Mouse (Mus musculus) forebrain, postnatal 0 days (tissue): Measurements from ENCODE around the gene Blvra. TPM values are rescaled to one million over a fixed set of nuclear protein-coding genes. Genes with fewer than 3 reads are reported as not detected.
"Not testable (repeated sequence)": the region's sequence is repeated elsewhere in the genome, so short reads cannot be mapped to it uniquely, and the experiment has no call there.

Source experiments
- ATAC-seq: fragments of 200-750 bp; cut with Nextera tagmentation; 2 replicates; pipeline ENCODE4 v1.8.0; 2017; ENCODE audit warnings: mild to moderate bottlenecking, moderate library complexity
- DNase-seq: peaks from one replicate; pipeline ENCODE4 v3.0.0-alpha.2; 2015
- H3K27ac ChIP-seq: fragments of 300-500 bp; sonication (generic); 2 replicates; pipeline ENCODE4 v1.5.1; 2014; ENCODE audit warnings: low read depth, mild to moderate bottlenecking, antibody characterized with exemption, low read length, moderate library complexity, mixed read lengths
- H3K27me3 ChIP-seq: fragments of 300-500 bp; sonication (generic); 2 replicates; pipeline ENCODE4 v1.6.1; 2014; ENCODE audit warnings: mild to moderate bottlenecking, low read length, mixed read lengths; ENCODE audit not compliant: insufficient read depth
- H3K36me3 ChIP-seq: fragments of 300-500 bp; sonication (generic); 2 replicates; pipeline ENCODE4 v1.6.1; 2014; ENCODE audit warnings: mild to moderate bottlenecking, moderate library complexity; ENCODE audit not compliant: insufficient read depth
- H3K4me1 ChIP-seq: fragments of 300-500 bp; sonication (generic); 2 replicates; pipeline ENCODE4 v1.6.1; 2014; ENCODE audit warnings: antibody characterized with exemption; ENCODE audit not compliant: insufficient read depth
- H3K4me2 ChIP-seq: fragments of 300-500 bp; sonication (generic); 2 replicates; pipeline ENCODE4 v1.6.1; 2014; ENCODE audit warnings: low read depth, mild to moderate bottlenecking, moderate library complexity
- H3K4me3 ChIP-seq: fragments of 300-500 bp; sonication (generic); 2 replicates; pipeline ENCODE4 v1.5.1; 2014; ENCODE audit warnings: low read depth, low read length, mixed read lengths
- H3K9ac ChIP-seq: fragments of 300-500 bp; sonication (generic); 2 replicates; pipeline ENCODE4 v1.6.1; 2014; ENCODE audit warnings: mild to moderate bottlenecking
- H3K9me3 ChIP-seq: fragments of 300-500 bp; sonication (generic); 2 replicates; pipeline ENCODE4 v1.6.1; 2016; ENCODE audit warnings: low read length
- CTCF ChIP-seq: sonication (generic); IDR thresholded peaks from 2 replicates; pipeline ENCODE4 v1.5.1; 2016; ENCODE audit warnings: antibody characterized with exemption, control low read depth, low read depth
- WGBS: fragments of 180-500 bp; shearing (Covaris S2); extraction: QIAGEN DNeasy Blood & Tissue Kit; methylation state at CpG from one replicate; pipeline ENCODE4 v1.1.7; 2014; 5-methylcytosine and 5-hydroxymethylcytosine counted together
- polyA plus RNA-seq: library from polyadenylated mRNA; unstranded; fragments of >200 nt; fragmentation: Nextera tagmentation; extraction: Ambion mirVana; gene quantifications from 2 replicates; pipeline ENCODE4 v1.2.1, GENCODE M21; 2015
- total RNA-seq: library from RNA; depleted of rRNA; stranded (reverse); fragments of >200 nt; gene quantifications from 2 replicates; pipeline ENCODE4 v1.2.3, GENCODE M21; 2014

The Blvra gene
- total and polyA plus RNA-seq, 2 experiments from 2014 or later = 13.8 to 29.4 TPM

- H3K9me3 ChIP-seq = no peaks in the 10 kb centered on the region
- H3K9ac ChIP-seq = no peak overlapping the region
- ATAC-seq = no peak
- DNase-seq = no peak
- TF ChIP-seq CTCF = no peak
- 0 out of 2 replicates have a peak, but pooled peaks cover 4% of the 10 kb centered on the region for H3K4me1 ChIP-seq
- H3K4me3 ChIP-seq = no peak overlapping the region
- no peaks in the 10 kb centered on the region for H3K27me3 ChIP-seq
- no peaks in the 10 kb centered on the region for H3K36me3 ChIP-seq
- no peak overlapping the region for H3K4me2 ChIP-seq
- no peak overlapping the region for H3K27ac ChIP-seq
- WGBS = 93% methylated on average over 2 of the region's 2 CpGs
Observed at GRCm38 (mm10) chr2:127074116-127074515, 3.7 kb downstream of the Blvra start.

- ATAC-seq = no peak
- Histone ChIP-seq H3K4me3 (no peak overlapping the region), H3K27ac (no peak overlapping the region), H3K4me2 (no peak overlapping the region), H3K36me3 (no peaks in the 10 kb centered on the region), H3K4me1 (no peaks in the 10 kb centered on the region), H3K9ac (no peak overlapping the region), H3K27me3 (no peaks in the 10 kb centered on the region), H3K9me3 (no peaks in the 10 kb centered on the region)
- no peak for DNase-seq
- no peak for TF ChIP-seq CTCF
- WGBS = 73% methylated on average over 9 of the region's 9 CpGs
Observed at GRCm38 (mm10) chr2:127077611-127078010, 7.1 kb downstream of the Blvra start.

- H3K4me2 ChIP-seq, H3K36me3 ChIP-seq, DNase-seq, H3K9ac ChIP-seq, H3K4me3 ChIP-seq, H3K9me3 ChIP-seq, ATAC-seq, H3K4me1 ChIP-seq, H3K27ac ChIP-seq, H3K27me3 ChIP-seq: not testable (repeated sequence)
- 86% methylated on average over 2 of the region's 2 CpGs for WGBS
Observed at GRCm38 (mm10) chr2:127079066-127079465, 8.6 kb downstream of the Blvra start.

- no peaks in the 10 kb centered on the region for H3K36me3 ChIP-seq
- H3K4me3 ChIP-seq = no peak overlapping the region
- no peaks in the 10 kb centered on the region for H3K27me3 ChIP-seq
- no peaks in the 10 kb centered on the region for H3K9me3 ChIP-seq
- H3K4me2 ChIP-seq = no peak overlapping the region
- ATAC-seq = no peak
- 91% methylated on average over 11 of the region's 11 CpGs for WGBS
- H3K4me1 ChIP-seq = no peaks in the 10 kb centered on the region
- no peak overlapping the region for H3K27ac ChIP-seq
- H3K9ac ChIP-seq = no peak overlapping the region
- no peak for TF ChIP-seq CTCF
- DNase-seq = no peak
Observed at GRCm38 (mm10) chr2:127079881-127080590, 9.6 kb downstream of the Blvra start.

GRCm38 (mm10) chr2:127080591-127081218 is 10.2 kb downstream of the Blvra start:
- no peak for ATAC-seq

GRCm38 (mm10) chr2:127086235-127086634 is 15.8 kb downstream of the Blvra start:
- Histone ChIP-seq H3K4me1 (no peaks in the 10 kb centered on the region), H3K27me3 (no peaks in the 10 kb centered on the region), H3K27ac (no peak overlapping the region), H3K9me3 (no peaks in the 10 kb centered on the region), H3K4me2 (no peak overlapping the region), H3K4me3 (no peak overlapping the region), H3K36me3 (0 out of 2 replicates have a peak, but pooled peaks cover 7% of the 10 kb centered on the region), H3K9ac (no peak overlapping the region)
- 91% methylated on average over 5 of the region's 5 CpGs for WGBS
- DNase-seq (no peak), ATAC-seq (no peak)
- TF ChIP-seq CTCF = no peak

More at GRCm38 (mm10) chr2:127080591-127081218, 10.2 kb downstream of the Blvra start:
- no peak overlapping the region for H3K4me3 ChIP-seq
- H3K4me2 ChIP-seq = no peak overlapping the region
- H3K27me3 ChIP-seq = no peaks in the 10 kb centered on the region
- no peak overlapping the region for H3K27ac ChIP-seq
- TF ChIP-seq CTCF = no peak
- no peaks in the 10 kb centered on the region for H3K9me3 ChIP-seq
- no peaks in the 10 kb centered on the region for H3K4me1 ChIP-seq
- H3K9ac ChIP-seq = no peak overlapping the region
- DNase-seq = no peak
- 92% methylated on average over 11 of the region's 11 CpGs for WGBS
- H3K36me3 ChIP-seq = no peaks in the 10 kb centered on the region

- not testable (repeated sequence) for H3K9ac ChIP-seq, H3K9me3 ChIP-seq, H3K4me1 ChIP-seq, DNase-seq, H3K36me3 ChIP-seq, H3K4me2 ChIP-seq, ATAC-seq, H3K4me3 ChIP-seq, H3K27ac ChIP-seq, H3K27me3 ChIP-seq
Observed at GRCm38 (mm10) chr2:127090151-127090550, 19.7 kb downstream of the Blvra start.
